Mouse (Mus musculus) heart, embryonic 11.5 days (tissue): ENCODE measurements around the gene Metap2. TPM values are rescaled to one million over a fixed set of nuclear protein-coding genes. Genes with fewer than 3 reads are reported as not detected.

Experiments
- ATAC-seq: fragments of 200-750 bp; cut with Nextera tagmentation; replicated peaks from 2 replicates; pipeline ENCODE4 v1.8.0; 2017; ENCODE audit warnings: moderate library complexity; ENCODE audit not compliant: insufficient number of reproducible peaks, low FRiP score, low TSS enrichment
- H3K27ac ChIP-seq: fragments of 300-500 bp; sonication (generic); 2 replicates; pipeline ENCODE4 v1.5.1; 2014; ENCODE audit warnings: mild to moderate bottlenecking, low read depth, low read length
- H3K27me3 ChIP-seq: fragments of 300-500 bp; sonication (generic); 2 replicates; pipeline ENCODE4 v1.6.1; 2014; ENCODE audit warnings: mild to moderate bottlenecking, low read length, mixed read lengths; ENCODE audit not compliant: control insufficient read depth, insufficient read depth
- H3K36me3 ChIP-seq: fragments of 300-500 bp; sonication (generic); 2 replicates; pipeline ENCODE4 v1.6.1; 2014; ENCODE audit warnings: mild to moderate bottlenecking, low read length, moderate library complexity, mixed read lengths; ENCODE audit not compliant: control insufficient read depth, insufficient read depth
- H3K4me1 ChIP-seq: fragments of 300-500 bp; sonication (generic); 2 replicates; pipeline ENCODE4 v1.6.1; 2014; ENCODE audit warnings: low read length; ENCODE audit not compliant: control insufficient read depth, insufficient read depth
- H3K4me2 ChIP-seq: fragments of 300-500 bp; sonication (generic); 2 replicates; pipeline ENCODE4 v1.6.1; 2014; ENCODE audit warnings: mild to moderate bottlenecking, moderate library complexity
- H3K4me3 ChIP-seq: fragments of 300-500 bp; sonication (generic); 2 replicates; pipeline ENCODE4 v1.5.1; 2014; ENCODE audit warnings: low read depth, low read length
- H3K9ac ChIP-seq: fragments of 300-500 bp; sonication (generic); 2 replicates; pipeline ENCODE4 v1.6.1; 2014; ENCODE audit warnings: mild to moderate bottlenecking, low read depth, low read length, moderate library complexity
- H3K9me3 ChIP-seq: fragments of 300-500 bp; sonication (generic); replicated peaks from 2 replicates; pipeline ENCODE4 v1.6.1; 2016; ENCODE audit warnings: low read length; ENCODE audit not compliant: control insufficient read depth
- WGBS: fragments of 180-500 bp; shearing (Covaris S2); extraction: QIAGEN DNeasy Blood & Tissue Kit; methylation state at CpG from one replicate; pipeline ENCODE4 v1.1.7; 2014; ENCODE audit not compliant: insufficient replicate concordance; 5-methylcytosine and 5-hydroxymethylcytosine counted together
- polyA plus RNA-seq: library from polyadenylated mRNA; unstranded; fragments of >200 nt; fragmentation: Nextera tagmentation; extraction: Ambion mirVana; gene quantifications from 2 replicates; pipeline ENCODE4 v1.2.1, GENCODE M21; 2014

The Metap2 gene
- 199 and 219 TPM in 2 replicates for polyA plus RNA-seq

- H3K4me3 ChIP-seq: no peak within 1 kb of the TSS
- H3K27ac ChIP-seq: no peak within 1 kb of the TSS
- H3K27me3 ChIP-seq: no peaks in the 10 kb centered on the region
- no peak within 1 kb of the TSS for H3K9ac ChIP-seq
- 69% methylated on average over 7 of the region's 7 CpGs for WGBS
- ATAC-seq: no peak
- no peaks in the 10 kb centered on the region for H3K36me3 ChIP-seq
- no peak within 1 kb of the TSS for H3K4me2 ChIP-seq
- no peaks in the 10 kb centered on the region for H3K4me1 ChIP-seq
- H3K9me3 ChIP-seq: no peaks in the 10 kb centered on the region
Measured at GRCm38 (mm10) chr10:93897043-93897646, at the start of gene Metap2. Gene Metap2 (minus strand): TSS chr10:93897093.

GRCm38 (mm10) chr10:93945843-93946499, 49.1 kb upstream of the Metap2 start:
- H3K9ac ChIP-seq: no peak overlapping the region
- ATAC-seq: no peak
- H3K4me1 ChIP-seq: no peaks in the 10 kb centered on the region
- H3K27me3 ChIP-seq: no peaks in the 10 kb centered on the region
- H3K4me2 ChIP-seq: no peak overlapping the region
- 71% methylated on average over 9 of the region's 9 CpGs for WGBS
- no peak overlapping the region for H3K27ac ChIP-seq
- no peak overlapping the region for H3K4me3 ChIP-seq
- H3K9me3 ChIP-seq: no peaks in the 10 kb centered on the region
- no peaks in the 10 kb centered on the region for H3K36me3 ChIP-seq

GRCm38 (mm10) chr10:93945364-93945763, 48.5 kb upstream of the Metap2 start:
- Histone ChIP-seq H3K9ac (no peak overlapping the region), H3K36me3 (no peaks in the 10 kb centered on the region), H3K4me2 (no peak overlapping the region), H3K4me3 (no peak overlapping the region), H3K27ac (no peak overlapping the region), H3K27me3 (no peaks in the 10 kb centered on the region), H3K4me1 (no peaks in the 10 kb centered on the region), H3K9me3 (no peaks in the 10 kb centered on the region)
- WGBS: 28% methylated on average over 4 of the region's 4 CpGs
- no peak for ATAC-seq

- Histone ChIP-seq H3K4me1 (no peaks in the 10 kb centered on the region), H3K4me2 (no peak overlapping the region), H3K9ac (no peak overlapping the region), H3K4me3 (no peak overlapping the region), H3K36me3 (no peaks in the 10 kb centered on the region), H3K9me3 (no peaks in the 10 kb centered on the region), H3K27ac (no peak overlapping the region), H3K27me3 (no peaks in the 10 kb centered on the region)
- ATAC-seq: no peak
- WGBS: 56% methylated on average over 5 of the region's 5 CpGs
Measured at GRCm38 (mm10) chr10:93944241-93944640, 47.3 kb upstream of the Metap2 start.

- Histone ChIP-seq H3K36me3 (no peaks in the 10 kb centered on the region), H3K4me1 (no peaks in the 10 kb centered on the region), H3K4me3 (no peak overlapping the region), H3K9me3 (no peaks in the 10 kb centered on the region), H3K27me3 (no peaks in the 10 kb centered on the region), H3K9ac (no peak overlapping the region), H3K27ac (0 out of 2 replicates have a peak overlapping the region, but pooled peaks have one; percentile 46), H3K4me2 (no peak overlapping the region)
- no peak for ATAC-seq
- 61% methylated on average over 5 of the region's 5 CpGs for WGBS
Measured at GRCm38 (mm10) chr10:93940279-93940678, 43.4 kb upstream of the Metap2 start.

GRCm38 (mm10) chr10:93939676-93940075, 42.8 kb upstream of the Metap2 start:
- no peak overlapping the region for H3K4me2 ChIP-seq
- no peaks in the 10 kb centered on the region for H3K27me3 ChIP-seq
- H3K36me3 ChIP-seq: no peaks in the 10 kb centered on the region
- H3K9ac ChIP-seq: no peak overlapping the region
- 85% methylated on average over 8 of the region's 8 CpGs for WGBS
- ATAC-seq: no peak
- no peak overlapping the region for H3K4me3 ChIP-seq
- H3K4me1 ChIP-seq: no peaks in the 10 kb centered on the region
- no peak overlapping the region for H3K27ac ChIP-seq
- no peaks in the 10 kb centered on the region for H3K9me3 ChIP-seq

- H3K27ac ChIP-seq: no peak overlapping the region
- no peak overlapping the region for H3K9ac ChIP-seq
- H3K9me3 ChIP-seq: no peaks in the 10 kb centered on the region
- H3K36me3 ChIP-seq: no peaks in the 10 kb centered on the region
- no peak for ATAC-seq
- H3K27me3 ChIP-seq: no peaks in the 10 kb centered on the region
- H3K4me2 ChIP-seq: no peak overlapping the region
- H3K4me3 ChIP-seq: no peak overlapping the region
- WGBS: 90% methylated on average over 20 of the region's 20 CpGs
- peaks cover 3% of the 10 kb centered on the region; the same call in 1 of the 2 replicates for H3K4me1 ChIP-seq
Measured at GRCm38 (mm10) chr10:93938844-93939271, 42.0 kb upstream of the Metap2 start.

- H3K27me3 ChIP-seq: no peaks in the 10 kb centered on the region
- no peaks in the 10 kb centered on the region for H3K9me3 ChIP-seq
- ATAC-seq: no peak
- no peaks in the 10 kb centered on the region for H3K36me3 ChIP-seq
- WGBS: 41% methylated on average over 9 of the region's 9 CpGs
- H3K4me2 ChIP-seq: no peak overlapping the region
- H3K4me1 ChIP-seq: peaks cover 4% of the 10 kb centered on the region; the same call in 1 of the 2 replicates
- no peak overlapping the region for H3K27ac ChIP-seq
- H3K9ac ChIP-seq: no peak overlapping the region
- no peak overlapping the region for H3K4me3 ChIP-seq
Measured at GRCm38 (mm10) chr10:93933980-93934379, 37.1 kb upstream of the Metap2 start.

- H3K27ac ChIP-seq: no peak overlapping the region
- H3K36me3 ChIP-seq: no peaks in the 10 kb centered on the region
- no peak for ATAC-seq
- 39% methylated on average over 5 of the region's 5 CpGs for WGBS
- no peaks in the 10 kb centered on the region for H3K27me3 ChIP-seq
- no peak overlapping the region for H3K4me3 ChIP-seq
- H3K9ac ChIP-seq: no peak overlapping the region
- H3K4me1 ChIP-seq: peaks cover 4% of the 10 kb centered on the region; the same call in 1 of the 2 replicates
- H3K4me2 ChIP-seq: no peak overlapping the region
- no peaks in the 10 kb centered on the region for H3K9me3 ChIP-seq
Measured at GRCm38 (mm10) chr10:93932861-93933260, 36.0 kb upstream of the Metap2 start.
